Mouse (Mus musculus) layer of hippocampus, postnatal 25 days (tissue): ENCODE data around the gene Gm13723. TPM values are rescaled to one million over a fixed set of nuclear protein-coding genes. Genes with fewer than 3 reads are reported as not detected.

Experiments
- DNase-seq, 2 experiments: peaks; one replicate each; pipeline ENCODE4 v3.0.0; 2022; ENCODE audit warnings: mixed read lengths in 2 of 2, low spot score in 1 of 2; ENCODE audit errors: extremely low spot score in 1 of 2
- total RNA-seq, 2 experiments: library from RNA; stranded (reverse); gene quantifications; 2 replicates each; pipeline ENCODE4 v1.2.3; 2021

Gm13723 gene
- total RNA-seq = not detected

GRCm38 (mm10) chr2:86874702-86875101, at the start of gene Gm13723:
TSS of gene Gm13723 (minus strand) at chr2:86874802.
- no peak for DNase-seq

DNA sequence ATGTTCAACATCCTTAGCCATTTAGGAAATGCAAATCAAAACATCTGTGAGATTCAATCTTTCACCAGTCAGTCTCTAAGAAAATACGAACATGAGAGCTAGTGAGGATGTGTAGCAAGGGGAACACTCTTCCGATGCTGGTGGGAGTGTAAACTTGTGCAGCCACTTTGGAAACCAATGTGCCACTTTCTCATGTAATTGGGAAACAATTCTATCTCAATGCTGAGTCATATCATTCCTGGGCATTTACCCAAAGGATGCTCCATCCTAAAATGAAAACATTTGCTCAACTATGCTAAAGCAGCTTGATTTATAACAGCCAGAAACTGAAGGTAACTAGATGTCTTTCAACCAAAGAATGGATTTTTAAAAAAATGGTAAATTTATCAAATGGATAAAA, 31.0 kb upstream of the Gm13723 start:
- DNase-seq = no peak

DNA sequence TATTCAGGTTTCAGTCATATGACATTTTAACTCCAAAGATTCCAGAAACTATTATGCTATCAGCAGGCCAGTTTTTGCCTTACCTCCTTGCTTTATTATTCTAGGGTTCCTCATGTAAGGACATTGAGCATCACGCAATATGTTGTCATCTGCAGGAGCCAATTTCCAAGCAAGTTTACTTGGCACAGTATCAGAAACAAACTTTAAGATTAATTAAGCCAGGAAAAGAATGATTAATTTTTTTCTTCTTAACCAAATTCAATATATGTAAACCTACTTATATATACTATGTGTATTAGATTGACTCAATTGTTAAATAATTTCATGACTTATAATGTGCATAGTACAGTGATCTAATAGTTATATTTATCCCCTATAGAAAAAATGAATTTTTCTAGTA, 17.5 kb upstream of the Gm13723 start, which contains the start of gene Olfr1097:
Olfr1097 (minus strand) TSS at position 101 of the 400 bp plus-strand sequence.
- no peak for DNase-seq

DNA sequence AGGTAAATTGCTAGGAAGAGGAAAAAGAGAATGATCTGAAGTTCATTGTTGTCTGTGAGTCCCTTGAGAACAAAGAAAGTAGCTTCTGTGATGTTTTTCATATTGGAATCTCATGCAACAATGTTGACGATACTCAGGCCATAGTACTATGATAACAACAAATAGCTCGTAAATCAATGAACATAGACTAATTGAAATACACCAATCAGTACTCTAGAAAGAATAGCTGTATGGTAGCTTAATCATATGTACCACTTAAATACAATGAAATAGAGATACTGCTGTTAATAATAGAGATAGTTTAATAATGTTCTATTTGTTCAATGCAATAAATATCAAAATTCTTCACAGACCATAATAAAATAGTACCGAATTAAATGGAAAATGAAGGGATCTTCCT, 23.0 kb downstream of the Gm13723 start, which contains the start of gene Olfr1095:
Olfr1095 (minus strand) TSS at position 101 of the 400 bp plus-strand sequence.
- DNase-seq = no peak

GRCm38 (mm10) chr2:86824363-86824762, 50.2 kb downstream of the Gm13723 start, which contains the start of gene Olfr1094:
TSS of gene Olfr1094 (plus strand) at chr2:86824663.
- no peak for DNase-seq

Other genes starting within 250 kb of the Gm13723 start
- not detected for gene Olfr1084, start 235.1 kb downstream of the Gm13723 start, total RNA-seq
- gene Olfr1085, start 212.8 kb downstream of the Gm13723 start, total RNA-seq = not detected
- not detected for gene Olfr1086, start 194.7 kb downstream of the Gm13723 start, total RNA-seq
- not detected for gene Olfr1087, start 176.4 kb downstream of the Gm13723 start, total RNA-seq
- gene Olfr1089, start 141.1 kb downstream of the Gm13723 start, total RNA-seq = not detected
- gene Olfr1090, start 115.8 kb downstream of the Gm13723 start, total RNA-seq = not detected
- not detected for gene Olfr1093, start 92.3 kb downstream of the Gm13723 start, total RNA-seq
- gene Olfr141, start 64.8 kb downstream of the Gm13723 start, total RNA-seq = not detected
- not detected for gene Olfr1094, start 50.1 kb downstream of the Gm13723 start, total RNA-seq
- not detected for gene Olfr1095, start 23.1 kb downstream of the Gm13723 start, total RNA-seq
- gene Olfr1097, start 17.4 kb upstream of the Gm13723 start, total RNA-seq = not detected
- gene Olfr1098, start 49.7 kb upstream of the Gm13723 start, total RNA-seq = not detected
- not detected for gene Olfr1099, start 85.9 kb upstream of the Gm13723 start, total RNA-seq
- gene Olfr1100, start 105.2 kb upstream of the Gm13723 start, total RNA-seq = not detected
- not detected for gene Olfr1101, start 116.4 kb upstream of the Gm13723 start, total RNA-seq
- gene Olfr1102, start 123.6 kb upstream of the Gm13723 start, total RNA-seq = not detected
- not detected for gene Olfr1104, start 152.3 kb upstream of the Gm13723 start, total RNA-seq
- gene Olfr1105, start 161.7 kb upstream of the Gm13723 start, total RNA-seq = not detected
- gene Olfr1106, start 177.5 kb upstream of the Gm13723 start, total RNA-seq = not detected
- not detected for gene Olfr1107, start 201.0 kb upstream of the Gm13723 start, total RNA-seq
- not detected for gene Olfr1109, start 221.2 kb upstream of the Gm13723 start, total RNA-seq
- not detected for gene Olfr259, start 239.8 kb upstream of the Gm13723 start, total RNA-seq